Mouse (Mus musculus) thymus, postnatal 36 days (tissue): ENCODE results near the gene Taldo1.
"Not testable (repeated sequence)": the region's sequence is repeated elsewhere in the genome, so short reads cannot be mapped to it uniquely, and the experiment has no call there.

ENCODE experiments used
- DNase-seq, 2 experiments: peaks; one replicate each; pipeline ENCODE4 v3.0.0; 2022; ENCODE audit warnings: mixed read lengths in 2 of 2

Gene Taldo1

GRCm38 (mm10) chr7:141388487-141389109 is 3.4 kb upstream of the Taldo1 start:
- DNase-seq = no peak

- no peak for DNase-seq
Measured at GRCm38 (mm10) chr7:141390326-141391259, 1.4 kb upstream of the Taldo1 start.

GRCm38 (mm10) chr7:141392552-141393222 is 688 bp downstream of the Taldo1 start:
- no peak for DNase-seq

- no peak for DNase-seq
Measured at GRCm38 (mm10) chr7:141394158-141394557, 2.2 kb downstream of the Taldo1 start.

GRCm38 (mm10) chr7:141394771-141395170 is 2.8 kb downstream of the Taldo1 start:
- peak; percentile 66 to 74 for DNase-seq

GRCm38 (mm10) chr7:141395348-141395747 is 3.3 kb downstream of the Taldo1 start:
- no peak for DNase-seq

- peak; percentile 51 to 52 for DNase-seq
Measured at GRCm38 (mm10) chr7:141403305-141403704, 11.3 kb downstream of the Taldo1 start.

GRCm38 (mm10) chr7:141405466-141405865 is 13.5 kb downstream of the Taldo1 start:
- DNase-seq = no peak

GRCm38 (mm10) chr7:141407670-141408069 is 15.7 kb downstream of the Taldo1 start:
- not testable (repeated sequence) for DNase-seq

GRCm38 (mm10) chr7:141408833-141409232 is 16.8 kb downstream of the Taldo1 start:
- DNase-seq = peak; percentile 74 to 78

- peak in 1 of 2 experiments; percentile 7 for DNase-seq
Measured at GRCm38 (mm10) chr7:141410631-141411030, 18.6 kb downstream of the Taldo1 start.

GRCm38 (mm10) chr7:141411667-141412066 is 19.7 kb downstream of the Taldo1 start:
- peak in 1 of 2 experiments; percentile 8 for DNase-seq

- DNase-seq = peak; percentile 16 to 37
Measured at GRCm38 (mm10) chr7:141413331-141413730, 21.3 kb downstream of the Taldo1 start.

- peak; percentile 99 to 100 for DNase-seq
Measured at GRCm38 (mm10) chr7:141413809-141414584, 22.0 kb downstream of the Taldo1 start, which contains the start of gene Gatd1. Gatd1 (minus strand) TSS chr7:141414136.

- peak in 1 of 2 experiments; percentile 6 for DNase-seq
Measured at GRCm38 (mm10) chr7:141416144-141416841, 24.3 kb downstream of the Taldo1 start.

GRCm38 (mm10) chr7:141417731-141418681 is 26.0 kb downstream of the Taldo1 start:
- DNase-seq = no peak

- DNase-seq = no peak
Measured at GRCm38 (mm10) chr7:141418970-141419369, 27.0 kb downstream of the Taldo1 start.

GRCm38 (mm10) chr7:141420030-141420702 is 28.2 kb downstream of the Taldo1 start:
- no peak for DNase-seq

- no peak for DNase-seq
Measured at GRCm38 (mm10) chr7:141423811-141424210, 31.8 kb downstream of the Taldo1 start.
